Mouse (Mus musculus) stomach, postnatal 0 days (tissue): ENCODE measurements at regions not wholly inside any gene's neighbourhood (a gene's known extent, or its start where the extent isn't known, plus 50 kb on each side); places are given as distances from the start of the nearest gene placed in this dataset.

Experiments used
- ATAC-seq: fragments of 200-750 bp; cut with Nextera tagmentation; 2 replicates; pipeline ENCODE4 v1.8.0; 2017; ENCODE audit not compliant: low FRiP score, low TSS enrichment
- DNase-seq: peaks from one replicate; pipeline ENCODE4 v3.0.0-alpha.2; 2016; ENCODE audit warnings: low spot score
- H3K27ac ChIP-seq: fragments of 300-500 bp; sonication (generic); replicated peaks from 2 replicates; pipeline ENCODE4 v1.5.1; 2014; ENCODE audit warnings: mild to moderate bottlenecking, control low read depth
- H3K27me3 ChIP-seq: fragments of 300-500 bp; sonication (generic); 2 replicates; pipeline ENCODE4 v1.6.1; 2014; ENCODE audit warnings: low read length; ENCODE audit not compliant: control insufficient read depth, insufficient read depth
- H3K36me3 ChIP-seq: fragments of 300-500 bp; sonication (generic); 2 replicates; pipeline ENCODE4 v1.6.1; 2014; ENCODE audit warnings: low read length, mixed read lengths; ENCODE audit not compliant: control insufficient read depth, insufficient read depth
- H3K4me1 ChIP-seq: fragments of 300-500 bp; sonication (generic); replicated peaks from 2 replicates; pipeline ENCODE4 v1.6.1; 2014; ENCODE audit warnings: antibody characterized with exemption; ENCODE audit not compliant: control insufficient read depth, insufficient read depth
- H3K4me2 ChIP-seq: fragments of 300-500 bp; sonication (generic); replicated peaks from 2 replicates; pipeline ENCODE4 v1.6.1; 2014; ENCODE audit warnings: low read depth, mild to moderate bottlenecking, control low read depth, moderate library complexity
- H3K4me3 ChIP-seq: fragments of 300-500 bp; sonication (generic); 2 replicates; pipeline ENCODE4 v1.5.1; 2014; ENCODE audit warnings: low read depth, low read length, control low read depth
- H3K9ac ChIP-seq: fragments of 300-500 bp; sonication (generic); 2 replicates; pipeline ENCODE4 v1.6.1; 2014; ENCODE audit warnings: mild to moderate bottlenecking, low read length, control low read depth, mixed read lengths
- H3K9me3 ChIP-seq: fragments of 300-500 bp; sonication (generic); 2 replicates; pipeline ENCODE4 v1.6.1; 2016; ENCODE audit warnings: low read length; ENCODE audit not compliant: control insufficient read depth
- CTCF ChIP-seq: IDR thresholded peaks from 2 replicates; pipeline ENCODE4 v1.5.1; 2016; ENCODE audit warnings: antibody characterized with exemption, low read depth, mild to moderate bottlenecking, moderate library complexity
- EP300 ChIP-seq: optimal IDR thresholded peaks from 2 replicates; pipeline ENCODE3; 2016; ENCODE audit warnings: antibody characterized with exemption
- WGBS: fragments of 180-500 bp; shearing (Covaris S2); extraction: QIAGEN DNeasy Blood & Tissue Kit; methylation state at CpG from one replicate; pipeline ENCODE4 v1.1.7; 2014; 5-methylcytosine and 5-hydroxymethylcytosine counted together

DNA sequence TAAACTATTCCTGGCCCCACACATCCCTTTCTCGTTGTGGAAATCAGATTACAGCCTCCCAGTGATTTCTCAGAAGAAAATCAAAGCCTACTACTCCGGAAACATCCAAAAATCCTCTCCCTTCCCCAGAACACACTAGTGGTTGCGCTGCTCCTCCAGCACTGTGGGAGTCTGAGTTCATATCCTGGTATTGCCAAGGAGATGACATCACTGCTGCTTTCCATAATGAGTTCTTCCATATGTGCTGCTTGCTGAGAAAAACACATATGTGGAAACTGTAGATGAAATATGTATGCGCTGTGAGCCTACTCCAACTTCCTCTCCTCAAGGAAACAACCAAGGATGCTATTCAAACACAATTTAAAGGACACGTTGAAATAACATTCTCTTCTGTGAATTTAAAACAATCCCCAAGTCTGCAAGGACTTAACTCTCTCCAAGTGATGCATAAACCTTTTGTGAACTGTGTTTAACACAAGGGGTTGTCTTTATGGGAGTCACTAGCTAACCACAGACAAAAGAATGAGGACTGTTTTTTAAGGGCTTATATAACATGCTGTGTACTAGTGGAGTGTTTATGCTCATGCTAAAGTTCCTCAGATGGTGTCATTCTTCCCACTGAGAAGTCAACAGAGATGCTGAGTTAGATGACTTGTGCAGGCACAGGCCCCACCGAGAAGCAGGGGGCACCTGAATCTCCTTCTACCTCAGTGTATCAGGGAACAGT is 891.6 kb downstream of the Gsdmc2 start:
- no peak overlapping the region for H3K4me2 ChIP-seq
- H3K4me3 ChIP-seq: no peak overlapping the region

DNA sequence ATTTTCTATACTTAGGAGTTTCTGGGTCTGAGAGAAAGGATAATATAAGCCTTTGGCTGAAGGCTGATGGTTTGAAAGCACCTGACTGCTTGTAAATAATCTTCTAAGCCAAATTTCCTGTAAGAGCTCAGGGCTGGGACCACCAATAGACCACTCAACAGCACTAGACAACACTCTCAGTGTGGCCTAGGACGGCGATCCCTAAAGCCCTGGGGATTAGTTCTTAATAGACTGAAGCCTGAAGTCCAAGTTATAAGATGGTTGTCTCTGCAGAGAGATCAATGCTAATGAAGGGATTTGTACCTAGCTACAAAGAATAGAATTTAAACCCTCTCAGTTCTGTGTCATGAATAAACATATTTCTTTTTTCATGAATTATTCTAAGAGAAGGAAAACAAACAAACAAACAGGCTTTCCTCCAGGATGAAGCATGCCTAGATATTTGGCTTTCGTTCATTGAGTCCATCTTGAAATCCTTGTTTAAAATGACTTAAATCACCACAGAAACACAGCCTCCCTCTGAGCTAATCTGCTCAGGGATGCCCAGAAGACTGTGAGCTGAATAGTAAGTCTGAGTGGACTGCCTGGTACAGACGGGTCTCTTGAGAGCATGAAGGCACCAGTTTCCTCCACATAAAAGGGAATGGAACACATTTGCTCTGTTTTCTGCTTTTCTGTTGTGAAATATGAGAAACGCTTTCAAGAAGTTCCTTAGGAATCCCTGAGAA is 892.3 kb downstream of the Gsdmc2 start:
- Histone ChIP-seq H3K9me3 (no peaks in the 10 kb centered on the region), H3K4me3 (no peak overlapping the region), H3K36me3 (no peaks in the 10 kb centered on the region), H3K4me1 (no peaks in the 10 kb centered on the region; the same call in 1 of the 2 replicates), H3K27me3 (no peaks in the 10 kb centered on the region), H3K27ac (peak overlapping the region; percentile 41; the same call in 1 of the 2 replicates), H3K9ac (no peak overlapping the region), H3K4me2 (no peak overlapping the region)
- DNase-seq (no peak), ATAC-seq (no peak)
- no peak for TF ChIP-seq CTCF
- no peak for TF ChIP-seq EP300
- 56% methylated on average over 5 of the region's 5 CpGs for WGBS

More for the DNA sequence above, 891.6 kb downstream of the Gsdmc2 start:
- no peaks in the 10 kb centered on the region for H3K9me3 ChIP-seq
- H3K27ac ChIP-seq: peak overlapping the region; percentile 41; the same call in 1 of the 2 replicates
- H3K36me3 ChIP-seq: no peaks in the 10 kb centered on the region
- no peaks in the 10 kb centered on the region for H3K27me3 ChIP-seq
- WGBS: 47% methylated on average over 6 of the region's 6 CpGs
- peak; percentile 51; the same call in 1 of the 2 replicates for ATAC-seq
- TF ChIP-seq CTCF: no peak
- no peak for TF ChIP-seq EP300
- no peak overlapping the region for H3K9ac ChIP-seq
- no peaks in the 10 kb centered on the region; the same call in 1 of the 2 replicates for H3K4me1 ChIP-seq
- DNase-seq: no peak

DNA sequence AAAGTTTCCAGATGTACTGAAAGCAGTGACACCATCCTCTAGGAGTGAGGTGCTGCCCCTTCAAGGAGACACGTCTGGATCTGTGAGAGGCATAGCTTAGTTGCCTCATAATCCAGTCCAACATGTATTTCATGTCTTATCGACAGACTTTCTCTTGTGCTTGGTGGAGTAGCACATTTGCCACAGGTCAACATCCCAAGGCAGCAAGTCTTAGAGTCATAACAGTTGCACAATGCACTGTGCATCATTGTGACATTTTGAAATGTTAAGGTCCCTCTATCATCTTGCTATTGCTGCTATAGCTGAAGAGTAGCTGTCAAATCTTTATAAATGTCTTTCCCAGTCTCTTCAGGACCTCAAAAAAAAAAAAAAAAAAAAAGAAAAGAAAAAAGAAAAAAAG is 905.6 kb downstream of the Gsdmc2 start:
- H3K4me2 ChIP-seq: no peak overlapping the region
- WGBS: 47% methylated on average over 2 of the region's 2 CpGs
- TF ChIP-seq EP300 (no peak), CTCF (no peak)
- no peak overlapping the region for H3K9ac ChIP-seq
- no peak overlapping the region for H3K4me3 ChIP-seq
- H3K27me3 ChIP-seq: no peaks in the 10 kb centered on the region
- no peak overlapping the region for H3K27ac ChIP-seq
- ATAC-seq (no peak), DNase-seq (no peak)
- no peaks in the 10 kb centered on the region for H3K36me3 ChIP-seq
- H3K4me1 ChIP-seq: 0 out of 2 replicates have a peak, but pooled peaks cover 1% of the 10 kb centered on the region
- H3K9me3 ChIP-seq: no peaks in the 10 kb centered on the region

DNA sequence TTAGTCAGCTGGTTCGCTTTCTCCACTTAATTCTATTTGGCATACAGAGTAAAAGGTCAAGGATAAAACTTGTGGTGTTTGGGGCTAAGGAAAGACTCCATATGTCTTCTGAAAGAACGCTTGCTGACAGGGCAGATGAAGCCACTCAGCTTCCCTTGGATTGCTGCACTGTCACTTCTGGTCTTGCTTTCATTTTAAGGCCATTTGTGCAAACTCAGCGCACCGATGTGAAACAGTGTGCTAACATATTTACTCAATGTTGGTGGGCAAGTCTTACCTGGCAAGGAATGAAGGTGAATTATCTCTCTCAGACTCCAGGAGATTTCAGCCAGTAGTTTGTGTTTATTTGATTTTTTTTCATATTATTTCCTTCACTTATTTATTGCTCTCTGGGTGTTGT is 907.2 kb downstream of the Gsdmc2 start:
- H3K27ac ChIP-seq: no peak overlapping the region
- no peaks in the 10 kb centered on the region for H3K9me3 ChIP-seq
- no peaks in the 10 kb centered on the region for H3K36me3 ChIP-seq
- H3K4me3 ChIP-seq: no peak overlapping the region
- no peak overlapping the region for H3K4me2 ChIP-seq
- no peak for ATAC-seq
- no peak for TF ChIP-seq EP300
- no peak for TF ChIP-seq CTCF
- H3K9ac ChIP-seq: no peak overlapping the region
- no peaks in the 10 kb centered on the region for H3K27me3 ChIP-seq
- 71% methylated on average over 4 of the region's 4 CpGs for WGBS
- H3K4me1 ChIP-seq: 0 out of 2 replicates have a peak, but pooled peaks cover 3% of the 10 kb centered on the region
- DNase-seq: no peak

DNA sequence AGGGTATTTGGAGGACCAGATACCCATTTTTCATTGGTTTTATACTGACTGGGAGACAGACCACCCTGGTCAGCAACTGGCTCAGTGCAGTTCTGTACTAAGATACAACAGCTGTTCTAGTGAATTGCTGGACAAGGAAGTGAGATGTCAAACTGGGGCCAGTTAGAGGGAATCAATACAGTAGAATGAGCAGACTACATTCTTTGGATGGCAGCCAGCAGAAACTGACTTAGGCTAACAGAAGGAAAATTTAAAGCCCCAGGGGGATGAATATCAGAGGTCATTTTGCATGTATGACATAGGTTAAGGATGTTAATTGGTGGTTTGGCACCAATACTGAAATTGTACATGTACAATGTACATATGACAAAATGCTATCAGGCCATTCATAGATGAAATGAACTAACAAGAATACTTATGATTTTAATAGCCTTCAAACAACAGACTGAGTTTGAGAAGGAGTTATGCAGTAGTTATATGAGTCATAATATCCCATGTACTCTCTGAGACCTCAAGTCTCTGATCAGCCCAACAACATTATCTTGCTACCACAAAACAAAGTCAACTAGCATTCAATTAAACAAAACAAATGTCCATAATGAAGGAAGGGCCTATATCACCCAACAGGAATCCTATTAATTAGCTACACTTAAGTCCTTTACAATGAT is 910.3 kb downstream of the Gsdmc2 start:
- ATAC-seq (peak; percentile 38; the same call in 1 of the 2 replicates), DNase-seq (no peak)
- H3K4me1 ChIP-seq: 0 out of 2 replicates have a peak, but pooled peaks cover 3% of the 10 kb centered on the region
- no peaks in the 10 kb centered on the region for H3K36me3 ChIP-seq
- no peaks in the 10 kb centered on the region for H3K9me3 ChIP-seq
- no peak overlapping the region for H3K9ac ChIP-seq
- TF ChIP-seq EP300: no peak
- TF ChIP-seq CTCF: no peak
- H3K27me3 ChIP-seq: no peaks in the 10 kb centered on the region
- no peak overlapping the region for H3K4me2 ChIP-seq
- no peak overlapping the region for H3K4me3 ChIP-seq
- no peak overlapping the region for H3K27ac ChIP-seq
